ENCODE assay signal across 9 mouse cellular contexts in genomic region chr2:152811336-152812165, GRCm38 (mm10). TPM values are rescaled to one million over a fixed set of nuclear protein-coding genes. Genes with fewer than 3 reads are reported as not detected.
DNase-seq lines count a peak whose midpoint lies in the region; ATAC-seq and TF ChIP-seq lines count a peak whose summit lies in the region.
"Had no signal": no experiment of that assay in that cellular context is flagged by ENCODE, and none has a peak within 500 bp of the region (broad histone marks: within the 10 kb centered on the region; RNA-seq: fewer than 3 reads in every experiment).

No protein-coding gene starts in this region.

- H3K9me3 ChIP-seq in heart, embryonic 14.5 days (ENCODE audit: control insufficient read depth, low read length) = no peaks in the 10 kb centered on the region
- no peaks in the 10 kb centered on the region for H3K9me3 ChIP-seq in MEL (replicated peaks; ENCODE audit: insufficient read depth, low read length)
- H3K9me3 ChIP-seq: lung, embryonic 15.5 days had no signal

- 0 out of 2 replicates have a peak, but pooled peaks have one; percentile 33 for ATAC-seq in heart, embryonic 14.5 days (ENCODE audit: insufficient number of reproducible peaks, insufficient read depth, low FRiP score, low read depth)
- no peak for ATAC-seq in granulocyte monocyte progenitor cell, adult 5-6 weeks (replicated peaks; ENCODE audit: poor library complexity, severe bottlenecking)

- H3K4me1 ChIP-seq in heart, embryonic 14.5 days (ENCODE audit: control insufficient read depth in 2 of 2, insufficient read depth in 2 of 2, low read length in 2 of 2) = peaks cover 5 to 23% of the 10 kb centered on the region in 2 experiments
- H3K4me1 ChIP-seq in MEL (ENCODE audit: control insufficient read depth in 1 of 2, insufficient read depth in 2 of 2, low read length in 2 of 2) = peaks cover 19 to 40% of the 10 kb centered on the region in 2 experiments

- no peaks in the 10 kb centered on the region for H3K79me2 ChIP-seq in MEL (ENCODE audit: control insufficient read depth, insufficient read depth, low read length, poor library complexity)

- TF ChIP-seq POLR2A in MEL (IDR thresholded peaks at IDR 0.05; ENCODE audit: control insufficient read depth in 1 of 2, insufficient read depth in 1 of 2, low read depth in 1 of 2, low read length in 2 of 2, poor library complexity in 1 of 2) = no peak

- no peak for DNase-seq in heart, adult 9 months (ENCODE audit: low spot score in 2 of 2)
- DNase-seq in 3134 (ENCODE audit: extremely low read depth, insufficient read length, low spot score) (peak; percentile 55), MEL (ENCODE audit: low read depth, low spot score) (no peak)
- peak; percentile 37 for DNase-seq in kidney, postnatal 10 days
- no peak for DNase-seq in cerebellum, postnatal 4 days (ENCODE audit: low spot score in 2 of 2)
- DNase-seq in gastrocnemius, postnatal 10 days = no peak

- peak; percentile 56 to 78 for TF ChIP-seq EP300 in MEL (IDR thresholded peaks at IDR 0.05; ENCODE audit: low read depth in 1 of 2, low read length in 2 of 2)

- H3K36me3 ChIP-seq in heart, embryonic 14.5 days (ENCODE audit: control insufficient read depth, insufficient read depth, low read length) = peaks cover 1% of the 10 kb centered on the region; the same call in 1 of the 2 replicates
- H3K36me3 ChIP-seq in MEL (ENCODE audit: control insufficient read depth in 1 of 2, insufficient read depth in 2 of 2, low read length in 2 of 2) = peaks cover 0 to 37% of the 10 kb centered on the region in 2 experiments; a peak in 2 of 4 replicates

- H3K27ac ChIP-seq in heart, embryonic 14.5 days (replicated peaks in 1 of 2; ENCODE audit: control insufficient read depth in 1 of 2, insufficient read depth in 1 of 2, low read depth in 2 of 2, low read length in 2 of 2) = no peak overlapping the region
- no peak overlapping the region for H3K27ac ChIP-seq in MEL (ENCODE audit: control insufficient read depth, low read depth, low read length)
- H3K27ac ChIP-seq: lung, embryonic 15.5 days had no signal

- no peak for TF ChIP-seq CTCF in MEL (IDR thresholded peaks at IDR 0.05 in 2 of 3, conservative IDR thresholded peaks at IDR 0.05 in 1 of 3; ENCODE audit: control insufficient read depth in 1 of 3, insufficient read depth in 1 of 3, low read depth in 2 of 3, low read length in 3 of 3, poor library complexity in 1 of 3, severe bottlenecking in 1 of 3)

- no peak overlapping the region for H3K4me2 ChIP-seq in heart, embryonic 14.5 days (ENCODE audit: low read length)
- H3K4me2 ChIP-seq: lung, embryonic 15.5 days had no signal

- WGBS in heart, embryonic 14.5 days = 29% methylated on average over 3 of the region's 3 CpGs

- H3K27me3 ChIP-seq in heart, embryonic 14.5 days (ENCODE audit: control insufficient read depth, insufficient read depth, low read length) = no peaks in the 10 kb centered on the region
- H3K27me3 ChIP-seq in MEL (ENCODE audit: control insufficient read depth in 1 of 2, insufficient read depth in 2 of 2, low read length in 2 of 2) = no peaks in the 10 kb centered on the region
- H3K27me3 ChIP-seq: lung, embryonic 15.5 days had no signal

- TF ChIP-seq RAD21 in MEL (IDR thresholded peaks at IDR 0.05; ENCODE audit: low read depth, low read length) = no peak

- H3K9ac ChIP-seq in heart, embryonic 14.5 days (ENCODE audit: low read length) = no peak overlapping the region
- H3K9ac ChIP-seq in MEL (ENCODE audit: control insufficient read depth, low read depth, low read length, poor library complexity, severe bottlenecking) = no peak overlapping the region
- H3K9ac ChIP-seq: lung, embryonic 15.5 days had no signal

- H3K4me3 ChIP-seq in heart, embryonic 14.5 days (ENCODE audit: control insufficient read depth in 1 of 2, insufficient read depth in 1 of 2, low read depth in 1 of 2, low read length in 2 of 2) = no peak overlapping the region
- H3K4me3 ChIP-seq in MEL (ENCODE audit: control insufficient read depth in 1 of 2, insufficient read depth in 1 of 2, low read depth in 2 of 2, low read length in 2 of 2) = no peak overlapping the region
- H3K4me3 ChIP-seq: lung, embryonic 15.5 days had no signal

TF ChIP-seq in MEL, 35 proteins besides CTCF, POLR2A, EP300 and RAD21:
- TF ChIP-seq NELFE (IDR thresholded peaks at IDR 0.05; ENCODE audit: low read depth, low read length) (no peak), RCOR1 (IDR thresholded peaks at IDR 0.05; ENCODE audit: low read depth, low read length) (peak; percentile 98), ETS1 (IDR thresholded peaks at IDR 0.05; ENCODE audit: low read depth, low read length) (peak; percentile 62; the same call in 1 of the 2 replicates), TAL1 (IDR thresholded peaks at IDR 0.05; ENCODE audit: low read length) (peak; percentile 80), ZMIZ1 (IDR thresholded peaks at IDR 0.05; ENCODE audit: low read depth, low read length) (no peak), TBP (IDR thresholded peaks at IDR 0.05; ENCODE audit: low read depth, low read length) (no peak), POLR2AphosphoS2 (IDR thresholded peaks at IDR 0.05; ENCODE audit: low read length) (no peak), POLR2AphosphoS5 (IDR thresholded peaks at IDR 0.05; ENCODE audit: borderline replicate concordance, low read depth, low read length) (no peak), ZC3H11A (IDR thresholded peaks at IDR 0.05; ENCODE audit: low read depth, low read length) (no peak), NRF1 (IDR thresholded peaks at IDR 0.05; ENCODE audit: insufficient read depth, low read depth, low read length, poor library complexity, severe bottlenecking) (no peak), JUND (IDR thresholded peaks at IDR 0.05; ENCODE audit: low read depth, low read length) (no peak), MYC (IDR thresholded peaks at IDR 0.05; ENCODE audit: low read depth, low read length) (0 out of 2 replicates have a peak, but pooled peaks have one; percentile 22), HCFC1 (IDR thresholded peaks at IDR 0.05; ENCODE audit: low read depth, low read length) (no peak), KAT2A (conservative IDR thresholded peaks at IDR 0.05; ENCODE audit: low read depth, low read length) (no peak), ELF1 (IDR thresholded peaks at IDR 0.05; ENCODE audit: low read depth, low read length) (no peak), ZKSCAN1 (IDR thresholded peaks at IDR 0.05; ENCODE audit: low read depth, low read length) (no peak), GABPA (IDR thresholded peaks at IDR 0.05; ENCODE audit: low read depth, low read length) (no peak), MAZ (IDR thresholded peaks at IDR 0.05; ENCODE audit: low read depth, low read length) (peak; percentile 65), MXI1 (IDR thresholded peaks at IDR 0.05; ENCODE audit: low read depth, low read length) (peak; percentile 45; the same call in 1 of the 2 replicates), GATA1 (IDR thresholded peaks at IDR 0.05; ENCODE audit: low read depth, low read length) (peak; percentile 84), CHD1 (IDR thresholded peaks at IDR 0.05; ENCODE audit: low read depth, low read length) (no peak), SIN3A (IDR thresholded peaks at IDR 0.05; ENCODE audit: low read length) (0 out of 2 replicates have a peak, but pooled peaks have one; percentile 32), ZNF384 (IDR thresholded peaks at IDR 0.05; ENCODE audit: low read depth, low read length) (no peak), TCF12 (IDR thresholded peaks at IDR 0.05; ENCODE audit: low read depth, low read length) (peak; percentile 94), USF2 (IDR thresholded peaks at IDR 0.05; ENCODE audit: borderline replicate concordance in 1 of 2, insufficient read depth in 1 of 2, low read depth in 1 of 2, low read length in 2 of 2) (no peak), UBTF (IDR thresholded peaks at IDR 0.05; ENCODE audit: borderline replicate concordance, insufficient read depth, low read depth, low read length) (no peak), USF1 (IDR thresholded peaks at IDR 0.05; ENCODE audit: low read depth, low read length) (no peak), CHD2 (IDR thresholded peaks at IDR 0.05; ENCODE audit: low read length) (no peak), BHLHE40 (IDR thresholded peaks at IDR 0.05; ENCODE audit: borderline replicate concordance, low read depth, low read length) (no peak)

RNA-seq across cellular contexts. Expression of gene Bcl2l1, which starts 20.0 kb away (rescaled TPM):
- 59.0 and 68.1 TPM in 2 replicates for polyA plus RNA-seq in heart, embryonic 14.5 days (2014; fragmentation: Nextera tagmentation; extraction: Ambion mirVana)
- total RNA-seq in MEL (2012; rRNA removed) = 4.8 and 6.5 TPM in 2 replicates
- 10 to 100 TPM in 1 of 2 experiments, not detected in 1; 23.9 TPM for polyA plus RNA-seq in MEL (2012; ENCODE audit: insufficient read depth in 1 of 2, insufficient read length in 2 of 2, low read depth in 1 of 2, low replicate concordance in 2 of 2, missing spikeins in 1 of 2)
- total RNA-seq in granulocyte monocyte progenitor cell, adult 5-6 weeks (2014; fragmentation: Nextera tagmentation) = 13.2 and 27.8 TPM in 2 replicates
- 10.3 and 25.2 TPM in 2 replicates for total RNA-seq in granulocyte monocyte progenitor cell, adult 5-6 weeks (2017)
- 10 to 100 TPM; 19.6 to 21.4 TPM for total RNA-seq in gastrocnemius, postnatal 10 days (2021)

RNA-seq across cellular contexts. Expression of gene Tpx2, which starts 36.2 kb away (rescaled TPM):
- polyA plus RNA-seq in heart, embryonic 14.5 days (2014; fragmentation: Nextera tagmentation; extraction: Ambion mirVana) = 56.2 and 60.8 TPM in 2 replicates
- 59.3 and 68.3 TPM in 2 replicates for total RNA-seq in MEL (2012; rRNA removed)
- 100 to 1,000 TPM in 1 of 2 experiments, not detected in 1; 131 TPM for polyA plus RNA-seq in MEL (2012; ENCODE audit: insufficient read depth in 1 of 2, insufficient read length in 2 of 2, low read depth in 1 of 2, low replicate concordance in 2 of 2, missing spikeins in 1 of 2)
- 51.4 and 56.0 TPM in 2 replicates for total RNA-seq in granulocyte monocyte progenitor cell, adult 5-6 weeks (2014; fragmentation: Nextera tagmentation)
- total RNA-seq in granulocyte monocyte progenitor cell, adult 5-6 weeks (2017) = 96.9 and 105 TPM in 2 replicates
- 10 to 100 TPM; 10.4 to 12.8 TPM for total RNA-seq in gastrocnemius, postnatal 10 days (2021)

RNA-seq across cellular contexts. Expression of gene Cox4i2, which starts 57.6 kb away (rescaled TPM):
- 18.5 and 18.6 TPM in 2 replicates for polyA plus RNA-seq in heart, embryonic 14.5 days (2014; fragmentation: Nextera tagmentation; extraction: Ambion mirVana)
- not detected in 2 replicates for total RNA-seq in MEL (2012; rRNA removed)
- under 1 TPM in 1 of 2 experiments, not detected in 1; 0.17 TPM for polyA plus RNA-seq in MEL (2012; ENCODE audit: insufficient read depth in 1 of 2, insufficient read length in 2 of 2, low read depth in 1 of 2, low replicate concordance in 2 of 2, missing spikeins in 1 of 2)
- total RNA-seq in granulocyte monocyte progenitor cell, adult 5-6 weeks (2014; fragmentation: Nextera tagmentation) = 6.8 and 13.0 TPM in 2 replicates
- 6.0 TPM in 1 of 2 replicates, not detected in the other for total RNA-seq in granulocyte monocyte progenitor cell, adult 5-6 weeks (2017)
- total RNA-seq in gastrocnemius, postnatal 10 days (2021) = 1 to 10 TPM; 5.6 to 6.9 TPM

Comparison
In these comparisons a context has a peak if more than half of its experiments do, and no peak if none do; other contexts are left out.
1. DNase-seq: peak in 3134 (single experiment) and kidney, postnatal 10 days (single experiment); none in heart, adult 9 months (0 of 2), MEL (single experiment), cerebellum, postnatal 4 days (0 of 2) and gastrocnemius, postnatal 10 days (single experiment).